Mouse (Mus musculus): Measurements from ENCODE around the gene Dnajb3.

GRCm38 (mm10) chr1:88240579-88240978 lies 35.0 kb upstream of the Dnajb3 start:
- TF ChIP-seq CTCF (IDR thresholded peaks at IDR 0.05; ENCODE audit: low read depth, low read length) (no peak), TAL1 (conservative IDR thresholded peaks at IDR 0.05; ENCODE audit: low read depth, low read length) (no peak), POLR2AphosphoS5 (IDR thresholded peaks at IDR 0.05; ENCODE audit: insufficient replicate concordance, low read depth, low read length) (no peak), GATA1 (IDR thresholded peaks at IDR 0.05; ENCODE audit: borderline replicate concordance, low read length) (no peak)

All from G1E (cell line).